Mouse (Mus musculus) ovary, postnatal 14 days (tissue): ENCODE results near the gene Syn2.

Source experiments
- DNase-seq: peaks from one replicate; pipeline ENCODE4 v3.0.0; 2022; ENCODE audit warnings: low spot score

Gene Syn2

GRCm38 (mm10) chr6:115245500-115246058 is 110.9 kb downstream of the Syn2 start:
- DNase-seq, result no peak

DNA sequence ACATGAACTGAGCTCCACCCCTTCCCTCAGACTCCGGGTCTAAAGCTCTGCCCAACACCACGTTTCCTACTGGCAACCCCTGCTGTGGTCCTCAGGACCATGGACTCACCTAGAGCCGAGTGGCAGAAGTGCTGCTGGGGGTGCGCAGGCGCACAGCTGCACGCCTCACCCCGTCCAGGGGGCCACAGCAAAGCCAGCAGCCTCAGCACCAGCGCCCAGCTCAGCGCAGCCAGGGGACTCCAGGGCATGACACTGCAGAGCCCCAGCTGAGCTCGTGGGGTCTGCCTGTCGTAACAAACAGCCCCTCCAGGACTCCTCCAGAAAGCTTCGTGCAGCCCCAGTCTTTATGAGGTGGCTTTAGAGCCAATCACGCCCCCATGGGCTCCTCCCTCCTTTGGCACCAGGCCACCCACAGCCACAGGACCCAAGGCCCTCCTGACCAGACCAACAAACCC is 116.9 kb downstream of the Syn2 start:
- peak; percentile 21 for DNase-seq

GRCm38 (mm10) chr6:115252099-115252873 is 117.6 kb downstream of the Syn2 start, which contains the start of gene Timp4:
Gene Timp4 (minus strand): TSS chr6:115252205.
- no peak for DNase-seq

- DNase-seq, result no peak
These were observed 120.5 kb downstream of the Syn2 start for GRCm38 (mm10) chr6:115255171-115255570.

DNA sequence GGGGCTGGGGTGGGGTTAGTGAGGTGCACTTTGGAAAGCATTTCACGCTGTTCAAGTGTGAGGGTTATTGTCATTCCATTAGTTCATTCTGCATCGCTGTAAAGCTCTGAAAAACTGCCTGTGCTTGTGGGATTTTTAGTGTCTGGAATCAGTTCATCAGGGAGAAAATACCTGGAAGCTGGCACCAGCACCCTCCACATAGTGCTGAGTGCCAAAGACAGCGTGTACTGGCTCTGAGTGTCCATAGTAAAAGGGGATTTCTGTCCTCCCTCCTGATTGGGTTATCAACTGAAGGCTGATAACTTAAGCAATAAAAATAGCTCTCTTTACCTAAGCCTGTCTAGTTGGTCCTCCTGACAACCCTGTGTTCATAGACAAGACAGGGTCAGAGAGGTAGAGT is 125.8 kb downstream of the Syn2 start:
- no peak for DNase-seq

DNA sequence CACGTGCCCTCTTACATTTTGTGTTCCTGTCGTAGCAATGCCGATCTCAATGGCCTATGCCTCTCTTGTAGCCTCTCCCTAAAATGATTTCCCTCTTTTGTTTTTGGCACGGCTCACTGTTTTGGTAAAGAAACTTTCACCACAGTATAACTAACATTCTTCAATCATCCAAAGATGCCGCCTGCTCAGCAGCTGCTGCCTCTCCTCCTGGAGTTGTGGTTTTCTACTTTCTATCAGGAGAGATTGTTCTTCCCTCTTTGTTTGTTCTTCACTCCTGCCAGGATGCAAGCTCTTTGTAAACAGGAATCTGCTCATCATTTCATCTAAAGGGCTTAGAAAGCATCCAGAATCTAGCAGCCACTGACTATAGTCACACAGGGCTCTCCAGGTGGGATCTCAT is 132.1 kb downstream of the Syn2 start:
- no peak for DNase-seq

DNA sequence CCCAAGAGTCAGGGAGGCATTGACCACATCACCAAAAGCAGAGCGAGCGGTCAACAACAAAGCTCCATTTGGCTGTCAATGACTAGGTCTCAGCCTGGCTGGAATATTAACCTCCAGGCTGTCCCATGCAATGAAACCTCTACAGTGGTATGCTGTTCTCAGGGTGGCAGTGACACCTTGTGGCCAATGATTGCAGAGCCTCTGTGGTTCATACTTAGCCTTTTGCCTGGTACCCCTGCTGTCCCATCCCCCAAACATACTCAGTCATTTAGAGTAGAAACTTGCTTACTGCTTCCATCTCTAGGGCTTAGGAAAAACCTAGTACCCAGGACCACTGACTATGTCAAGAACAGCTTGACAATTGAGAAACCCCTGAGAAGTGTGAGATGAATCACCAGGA is 133.2 kb downstream of the Syn2 start:
- peak; percentile 63 for DNase-seq

- DNase-seq, result no peak
These were observed 134.1 kb downstream of the Syn2 start for GRCm38 (mm10) chr6:115268551-115269385.

- DNase-seq, result no peak
These were observed 134.9 kb downstream of the Syn2 start for GRCm38 (mm10) chr6:115269561-115269960.

DNA sequence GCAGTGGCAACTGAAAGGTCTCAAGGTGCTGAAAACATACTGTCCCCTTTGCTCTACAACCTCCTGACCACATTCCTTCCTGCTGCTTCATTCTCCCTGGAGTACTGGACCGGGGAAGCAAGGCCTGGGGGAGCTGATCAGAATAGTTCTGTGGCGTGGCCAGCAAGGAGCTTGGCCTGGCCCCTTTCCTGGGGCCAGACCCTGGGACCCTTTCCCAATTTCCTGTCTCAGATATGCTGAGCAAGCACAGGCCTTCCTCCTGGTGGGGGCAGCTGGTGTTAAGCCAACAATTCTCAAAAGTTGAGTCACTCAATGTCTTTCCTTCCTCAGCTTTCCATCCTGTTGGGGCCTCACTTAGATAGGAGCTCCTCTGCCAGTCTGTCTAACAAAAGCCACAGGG is 135.4 kb downstream of the Syn2 start:
- no peak for DNase-seq

- DNase-seq, result no peak
These were observed 136.6 kb downstream of the Syn2 start for GRCm38 (mm10) chr6:115271326-115271725.

DNA sequence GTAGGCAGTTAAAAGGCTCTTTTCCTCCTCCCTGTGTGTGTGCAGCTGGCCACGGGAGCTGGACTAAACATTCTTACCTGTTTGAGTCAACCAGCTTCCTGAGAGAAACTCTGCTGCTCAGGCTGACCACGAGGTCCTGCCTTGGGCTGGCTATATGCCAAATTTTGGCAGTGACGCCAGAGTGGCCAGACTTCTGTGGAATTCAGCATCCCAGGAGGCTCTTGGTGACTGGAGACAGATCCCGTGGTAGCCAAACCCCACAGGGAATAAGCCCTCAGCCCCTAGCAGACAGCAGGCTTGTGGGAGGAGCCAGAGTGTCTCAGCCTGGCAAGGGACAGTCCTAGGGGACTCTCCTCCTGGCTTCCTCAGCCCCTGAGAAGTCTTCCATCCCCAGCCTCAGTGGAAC is 137.2 kb downstream of the Syn2 start:
- DNase-seq, result peak; percentile 36

DNA sequence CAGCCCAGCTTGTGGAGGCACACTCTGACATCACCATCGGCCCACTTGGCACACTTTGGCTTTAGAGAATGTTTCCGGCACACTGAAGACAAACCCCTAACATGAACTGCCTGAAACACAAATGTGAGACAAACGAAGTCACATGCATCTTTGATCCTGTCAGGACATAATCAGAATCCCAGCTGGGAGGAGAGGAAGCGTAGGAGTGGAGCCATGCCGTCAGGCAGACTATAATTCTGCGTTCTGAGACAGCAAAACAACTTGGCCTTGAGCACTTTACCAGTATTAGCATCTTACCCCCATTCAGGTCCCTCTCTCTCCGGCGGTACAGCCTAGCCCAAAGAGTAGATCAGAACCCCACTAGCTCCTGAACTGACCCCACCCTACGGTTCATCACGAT is 138.6 kb downstream of the Syn2 start:
- DNase-seq, result no peak

GRCm38 (mm10) chr6:115274705-115275104 is 140.0 kb downstream of the Syn2 start:
- DNase-seq, result no peak

- no peak for DNase-seq
These were observed 140.6 kb downstream of the Syn2 start for GRCm38 (mm10) chr6:115275116-115275815.

GRCm38 (mm10) chr6:115278086-115278485 is 143.4 kb downstream of the Syn2 start:
- DNase-seq, result no peak

GRCm38 (mm10) chr6:115279639-115280038 is 144.9 kb downstream of the Syn2 start:
- DNase-seq, result no peak

- DNase-seq, result no peak
These were observed 149.5 kb downstream of the Syn2 start for GRCm38 (mm10) chr6:115284153-115284552.

GRCm38 (mm10) chr6:115286441-115286840 is 151.7 kb downstream of the Syn2 start:
- DNase-seq, result no peak

GRCm38 (mm10) chr6:115288223-115288622 is 153.5 kb downstream of the Syn2 start:
- DNase-seq, result no peak

DNA sequence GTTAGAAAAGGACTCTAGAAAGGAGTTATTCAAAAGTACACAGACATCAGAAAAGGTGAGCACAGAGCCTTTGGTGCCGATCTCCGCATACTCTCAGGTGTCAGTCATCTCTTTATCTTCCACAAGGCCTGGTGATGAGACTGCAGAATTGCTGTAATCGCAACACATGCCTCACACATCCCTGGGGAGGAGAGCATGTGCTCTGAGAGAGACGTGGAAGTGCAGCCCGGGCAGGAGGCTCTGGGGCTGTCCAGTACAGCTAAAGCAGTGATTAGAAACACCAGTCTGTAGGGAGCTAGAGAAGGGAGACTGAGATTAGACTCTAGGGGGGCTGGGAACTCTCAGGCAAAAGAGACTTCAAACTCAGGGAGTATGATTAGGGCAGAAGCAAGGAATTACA is 155.9 kb downstream of the Syn2 start:
- DNase-seq, result no peak

- DNase-seq, result no peak
These were observed 156.4 kb downstream of the Syn2 start for GRCm38 (mm10) chr6:115291068-115291467.
